Mouse (Mus musculus) limb, embryonic 14.5 days (tissue): ENCODE results near the gene Tasp1. TPM values are rescaled to one million over a fixed set of nuclear protein-coding genes. Genes with fewer than 3 reads are reported as not detected.
A peak's percentile ranks its signal among the peaks of the same experiment; 100 is the strongest.

Experiments
- ATAC-seq: fragments of 200-750 bp; cut with Nextera tagmentation; 2 replicates; pipeline ENCODE4 v1.8.0; 2017; ENCODE audit warnings: low read depth, moderate number of reproducible peaks, moderate TSS enrichment; ENCODE audit not compliant: low FRiP score
- DNase-seq: peaks from one replicate; pipeline ENCODE4 v3.0.0-alpha.2; 2015; ENCODE audit warnings: low spot score
- H3K27ac ChIP-seq: fragments of 300-500 bp; sonication (generic); replicated peaks from 2 replicates; pipeline ENCODE4 v1.5.1; 2014; ENCODE audit warnings: low read depth, mild to moderate bottlenecking, low read length, moderate library complexity, mixed read lengths
- H3K27me3 ChIP-seq: fragments of 300-500 bp; sonication (generic); 2 replicates; pipeline ENCODE4 v1.6.1; 2014; ENCODE audit warnings: low read length, mixed read lengths; ENCODE audit not compliant: control insufficient read depth, insufficient read depth
- H3K36me3 ChIP-seq: fragments of 300-500 bp; sonication (generic); 2 replicates; pipeline ENCODE4 v1.6.1; 2014; ENCODE audit warnings: mild to moderate bottlenecking, low read length, moderate library complexity, mixed read lengths; ENCODE audit not compliant: control insufficient read depth, insufficient read depth
- H3K4me1 ChIP-seq: fragments of 300-500 bp; sonication (generic); 2 replicates; pipeline ENCODE4 v1.6.1; 2014; ENCODE audit warnings: antibody characterized with exemption, low read length, mixed read lengths; ENCODE audit not compliant: control insufficient read depth, insufficient read depth
- H3K4me2 ChIP-seq: fragments of 300-500 bp; sonication (generic); replicated peaks from 2 replicates; pipeline ENCODE4 v1.6.1; 2014; ENCODE audit warnings: low read depth, mild to moderate bottlenecking, low read length, moderate library complexity; ENCODE audit not compliant: severe bottlenecking
- H3K4me3 ChIP-seq: fragments of 300-500 bp; sonication (generic); replicated peaks from 2 replicates; pipeline ENCODE4 v1.5.1; 2014; ENCODE audit warnings: low read length
- H3K9ac ChIP-seq: fragments of 300-500 bp; sonication (generic); 2 replicates; pipeline ENCODE4 v1.6.1; 2014; ENCODE audit warnings: mild to moderate bottlenecking, low read depth, low read length, moderate library complexity; ENCODE audit not compliant: severe bottlenecking
- H3K9me3 ChIP-seq: fragments of 300-500 bp; sonication (generic); 2 replicates; pipeline ENCODE4 v1.6.1; 2016; ENCODE audit warnings: low read length; ENCODE audit not compliant: control insufficient read depth
- POLR2A ChIP-seq: fragments of 200-500 bp; IDR thresholded peaks from 2 replicates; pipeline ENCODE4 v1.8.0; 2012; ENCODE audit warnings: inconsistent platforms, mild to moderate bottlenecking, moderate library complexity, borderline replicate concordance; ENCODE audit not compliant: insufficient read depth, insufficient read length; ENCODE audit errors: extremely low read depth
- WGBS: fragments of 180-500 bp; shearing (Covaris S2); extraction: QIAGEN DNeasy Blood & Tissue Kit; methylation state at CpG from one replicate; pipeline ENCODE4 v1.1.7; 2014; 5-methylcytosine and 5-hydroxymethylcytosine counted together
- polyA plus RNA-seq, 2 experiments: library from polyadenylated mRNA; depleted of rRNA in 1 of 2; stranded (reverse) in 1 of 2; unstranded in 1 of 2; fragments of >200 nt; fragmentation: Nextera tagmentation in 1 of 2; extraction: Ambion mirVana in 1 of 2; gene quantifications; 2 replicates each; pipeline versions ENCODE4 v1.2.1 to v1.2.3; 2012 to 2014

Gene Tasp1
- polyA plus RNA-seq, 2 experiments = 11.6 to 21.0 TPM

GRCm38 (mm10) chr2:140075150-140075549 is 8.5 kb upstream of the Tasp1 start:
- Histone ChIP-seq H3K27ac (no peak overlapping the region), H3K27me3 (no peaks in the 10 kb centered on the region), H3K9me3 (no peaks in the 10 kb centered on the region), H3K4me1 (no peaks in the 10 kb centered on the region), H3K4me3 (no peak overlapping the region), H3K9ac (no peak overlapping the region), H3K4me2 (no peak overlapping the region), H3K36me3 (no peaks in the 10 kb centered on the region)
- no peak for ATAC-seq
- DNase-seq = no peak
- 77% methylated on average over 3 of the region's 3 CpGs for WGBS
- TF ChIP-seq POLR2A = no peak

GRCm38 (mm10) chr2:140067516-140067915 is 911 bp upstream of the Tasp1 start:
- peak overlapping the region; percentile 93 for H3K4me3 ChIP-seq
- ATAC-seq = no peak
- WGBS = 56% methylated on average over 4 of the region's 4 CpGs

GRCm38 (mm10) chr2:140065676-140066075 is 929 bp downstream of the Tasp1 start:
- Histone ChIP-seq H3K9me3 (no peaks in the 10 kb centered on the region), H3K9ac (peak overlapping the region; percentile 92; the same call in 1 of the 2 replicates)
- WGBS = 82% methylated on average over 8 of the region's 8 CpGs

More at GRCm38 (mm10) chr2:140067516-140067915, 911 bp upstream of the Tasp1 start:
- Histone ChIP-seq H3K9me3 (no peaks in the 10 kb centered on the region), H3K27ac (no peak overlapping the region), H3K4me2 (peak overlapping the region; percentile 85), H3K9ac (no peak overlapping the region), H3K4me1 (no peaks in the 10 kb centered on the region), H3K36me3 (no peaks in the 10 kb centered on the region), H3K27me3 (no peaks in the 10 kb centered on the region)
- no peak for TF ChIP-seq POLR2A
- DNase-seq = no peak

GRCm38 (mm10) chr2:140061481-140061880 is 5.1 kb downstream of the Tasp1 start:
- H3K27me3 ChIP-seq = no peaks in the 10 kb centered on the region
- peaks cover 8% of the 10 kb centered on the region for H3K36me3 ChIP-seq
- DNase-seq = no peak
- H3K4me3 ChIP-seq = no peak overlapping the region
- no peak for ATAC-seq
- no peak for TF ChIP-seq POLR2A
- H3K4me1 ChIP-seq = no peaks in the 10 kb centered on the region
- H3K9ac ChIP-seq = no peak overlapping the region
- no peaks in the 10 kb centered on the region for H3K9me3 ChIP-seq
- H3K4me2 ChIP-seq = no peak overlapping the region
- no peak overlapping the region for H3K27ac ChIP-seq
- 84% methylated on average over 3 of the region's 3 CpGs for WGBS

More at GRCm38 (mm10) chr2:140065676-140066075, 929 bp downstream of the Tasp1 start:
- H3K4me1 ChIP-seq = no peaks in the 10 kb centered on the region
- H3K27ac ChIP-seq = no peak overlapping the region
- peak overlapping the region; percentile 85 for H3K4me2 ChIP-seq
- DNase-seq = no peak
- TF ChIP-seq POLR2A = no peak
- ATAC-seq = no peak
- H3K4me3 ChIP-seq = peak overlapping the region; percentile 93
- H3K36me3 ChIP-seq = no peaks in the 10 kb centered on the region
- no peaks in the 10 kb centered on the region for H3K27me3 ChIP-seq

- whole genome bisulfite sequencing = 81% methylated on average over 4 of the region's 4 CpGs
- H3K4me1 ChIP-seq = no peaks in the 10 kb centered on the region
Observed at GRCm38 (mm10) chr2:140060092-140060867, 6.3 kb downstream of the Tasp1 start.

More at GRCm38 (mm10) chr2:140060092-140060867, 6.3 kb downstream of the Tasp1 start:
- DNase-seq (no peak), ATAC-seq (no peak)
- peaks cover 16% of the 10 kb centered on the region for H3K36me3 ChIP-seq
- no peak for TF ChIP-seq POLR2A
- no peaks in the 10 kb centered on the region for H3K27me3 ChIP-seq
- H3K9ac ChIP-seq = no peak overlapping the region
- H3K4me3 ChIP-seq = no peak overlapping the region
- H3K4me2 ChIP-seq = no peak overlapping the region
- H3K27ac ChIP-seq = no peak overlapping the region
- H3K9me3 ChIP-seq = no peaks in the 10 kb centered on the region
